Mouse (Mus musculus): ENCODE results near the gene Sdhaf1. TPM values are rescaled to one million over a fixed set of nuclear protein-coding genes. Genes with fewer than 3 reads are reported as not detected.

The Sdhaf1 gene
- total RNA-seq, 2 experiments from 2014 or later: 12.0 to 12.5 TPM

Other genes starting within 250 kb of the Sdhaf1 start
- not detected for gene Gm26920, start 233.5 kb downstream of the Sdhaf1 start, total RNA-seq (2021)
- 1 to 10 TPM; 1.8 to 2.7 TPM for gene Zfp566, start 233.4 kb downstream of the Sdhaf1 start, total RNA-seq (2021)
- gene Zfp260, start 229.1 kb downstream of the Sdhaf1 start, total RNA-seq (2021): 10 to 100 TPM; 30.9 to 35.3 TPM
- gene Zfp382, start 202.0 kb downstream of the Sdhaf1 start, total RNA-seq (2021): 1 to 10 TPM; 1.8 to 2.7 TPM
- 10 to 100 TPM; 26.3 to 30.3 TPM for gene Zfp146, start 154.1 kb downstream of the Sdhaf1 start, total RNA-seq (2021)
- gene Cox7a1, start 139.8 kb downstream of the Sdhaf1 start, total RNA-seq (2021): 1,000 to 10,000 TPM; 2,810 to 3,153 TPM
- 100 to 1,000 TPM; 289 to 298 TPM for gene Capns1, start 125.1 kb downstream of the Sdhaf1 start, total RNA-seq (2021)
- 10 to 100 TPM; 52.3 to 59.5 TPM for gene Polr2i, start 91.9 kb downstream of the Sdhaf1 start, total RNA-seq (2021)
- 10 to 100 TPM; 58.8 to 61.7 TPM for gene Tbcb, start 91.6 kb downstream of the Sdhaf1 start, total RNA-seq (2021)
- not detected for gene Ovol3, start 88.2 kb downstream of the Sdhaf1 start, total RNA-seq (2021)
- gene Thap8, start 43.8 kb downstream of the Sdhaf1 start, total RNA-seq (2021): under 1 TPM; 0.22 to 0.35 TPM
- gene Wdr62, start 43.5 kb downstream of the Sdhaf1 start, total RNA-seq (2021): 1 to 10 TPM; 1.5 to 1.9 TPM
- gene Clip3, start 32.2 kb downstream of the Sdhaf1 start, total RNA-seq (2021): 10 to 100 TPM in 1 of 2 experiments, 1 to 10 TPM in 1; 6.0 to 11.4 TPM
- 10 to 100 TPM; 22.0 to 23.0 TPM for gene Alkbh6, start 15.2 kb downstream of the Sdhaf1 start, total RNA-seq (2021)
- gene Syne4, start 9.1 kb downstream of the Sdhaf1 start, total RNA-seq (2021): 1 to 10 TPM in 1 of 2 experiments, under 1 TPM in 1; 0.81 to 1.3 TPM
- under 1 TPM; 0.65 to 0.78 TPM for gene E130208F15Rik, start 2.2 kb downstream of the Sdhaf1 start, total RNA-seq (2021)
- gene Lrfn3, start 38.9 kb upstream of the Sdhaf1 start, total RNA-seq (2021): 1 to 10 TPM; 1.3 to 1.4 TPM
- gene Tyrobp, start 89.9 kb upstream of the Sdhaf1 start, total RNA-seq (2021): 10 to 100 TPM; 22.1 to 22.4 TPM
- gene Hcst, start 96.0 kb upstream of the Sdhaf1 start, total RNA-seq (2021): not detected
- gene Nfkbid, start 97.8 kb upstream of the Sdhaf1 start, total RNA-seq (2021): under 1 TPM; 0.27 to 0.28 TPM
- gene Aplp1, start 121.6 kb upstream of the Sdhaf1 start, total RNA-seq (2021): 1 to 10 TPM; 2.7 to 3.1 TPM
- gene Kirrel2, start 133.8 kb upstream of the Sdhaf1 start, total RNA-seq (2021): not detected
- gene Nphs1, start 134.4 kb upstream of the Sdhaf1 start, total RNA-seq (2021): not detected
- not detected for gene Prodh2, start 169.7 kb upstream of the Sdhaf1 start, total RNA-seq (2021)
- gene Arhgap33, start 211.2 kb upstream of the Sdhaf1 start, total RNA-seq (2021): under 1 TPM; 0.56 to 0.89 TPM
- gene Hspb6, start 228.3 kb upstream of the Sdhaf1 start, total RNA-seq (2021): 100 to 1,000 TPM; 749 to 757 TPM
- 1 to 10 TPM; 3.3 to 5.4 TPM for gene Proser3, start 228.4 kb upstream of the Sdhaf1 start, total RNA-seq (2021)
- gene Lin37, start 235.9 kb upstream of the Sdhaf1 start, total RNA-seq (2021): 10 to 100 TPM; 13.4 to 16.0 TPM
- gene U2af1l4, start 239.4 kb upstream of the Sdhaf1 start, total RNA-seq (2021): 10 to 100 TPM; 62.9 to 63.4 TPM
- 1 to 10 TPM; 1.4 to 1.6 TPM for gene Gm49396, start 239.4 kb upstream of the Sdhaf1 start, total RNA-seq (2021)
- 10 to 100 TPM; 75.8 to 81.6 TPM for gene Psenen, start 239.7 kb upstream of the Sdhaf1 start, total RNA-seq (2021)
- 1 to 10 TPM in 1 of 2 experiments, under 1 TPM in 1; 0.67 to 1.2 TPM for gene Igflr1, start 241.5 kb upstream of the Sdhaf1 start, total RNA-seq (2021)

Measured in heart, postnatal 36 days (tissue).